Mouse (Mus musculus) lung, adult 2 months (tissue): Measurements from ENCODE around the gene Slc5a1.

Source experiments
- CTCF ChIP-seq: fragments of 200-500 bp; IDR thresholded peaks from 2 replicates; pipeline ENCODE4 v1.5.1; 2011; ENCODE audit warnings: mild to moderate bottlenecking, low read length, control low read depth; ENCODE audit not compliant: insufficient read depth
- POLR2A ChIP-seq: fragments of 200-500 bp; IDR thresholded peaks from 2 replicates; pipeline ENCODE4 v1.6.1; 2011; ENCODE audit warnings: low read depth, mild to moderate bottlenecking, control low read depth, low read length, borderline replicate concordance; ENCODE audit errors: extremely low read depth

DNA sequence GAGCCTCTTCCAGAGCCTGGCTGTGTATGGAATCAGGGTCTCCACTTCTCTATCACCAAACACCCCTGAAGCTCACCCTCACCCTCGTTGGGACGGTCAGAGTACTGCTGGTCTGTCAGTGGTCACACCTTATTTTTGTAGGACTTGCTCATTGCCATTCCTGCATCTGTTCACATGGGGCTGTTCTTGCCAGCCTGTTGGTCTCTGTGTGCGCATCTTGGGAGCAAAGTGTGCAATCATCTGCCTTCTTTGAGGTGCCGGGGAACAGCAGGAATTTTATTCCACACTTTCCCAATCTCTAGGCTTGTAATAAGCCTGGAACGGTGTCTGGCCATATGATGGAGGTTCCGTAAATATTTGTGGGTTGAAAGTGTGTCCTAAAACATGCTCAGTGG is 99.1 kb downstream of the Slc5a1 start:
- TF ChIP-seq CTCF = no peak
- TF ChIP-seq POLR2A = no peak
